Comparison of ENCODE assay signal across 10 mouse cellular contexts in the genomic region with DNA sequence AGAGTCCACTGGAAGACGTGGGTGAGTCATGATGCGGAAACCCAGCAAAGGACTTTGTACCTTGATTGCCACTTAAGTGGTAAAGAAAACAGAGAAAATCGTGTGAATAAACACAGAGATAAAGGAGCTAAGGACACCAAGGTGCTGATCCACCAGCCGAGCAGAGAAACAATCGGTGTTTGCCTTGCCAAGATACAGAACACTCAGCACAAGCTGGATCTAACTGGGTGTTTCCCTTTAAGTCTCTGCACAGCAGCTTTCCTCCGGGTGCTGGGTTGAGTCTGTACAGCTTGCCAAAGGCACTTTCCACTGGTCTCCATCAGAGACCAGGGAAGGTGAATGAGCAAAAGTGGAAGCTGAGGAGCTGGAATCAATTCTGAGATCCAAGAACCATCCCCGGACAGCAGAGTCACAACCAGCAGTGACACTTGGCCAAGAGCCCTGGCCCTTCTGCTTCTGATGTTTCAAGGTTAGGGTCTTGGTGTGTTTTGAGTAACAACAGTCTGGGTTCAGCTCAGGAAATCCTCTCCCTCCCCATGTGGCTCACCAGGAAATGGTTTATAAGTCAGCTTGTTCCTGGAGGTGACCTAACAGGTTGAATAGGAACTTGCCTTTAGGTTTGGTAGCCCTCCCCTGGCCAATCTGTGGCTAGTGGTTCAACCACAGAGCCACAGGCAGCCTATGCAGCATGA.
DNase-seq lines count a peak whose midpoint lies in the region; ATAC-seq lines count a peak whose summit lies in the region.
"Had no signal": no experiment of that assay in that cellular context is flagged by ENCODE, and none has a peak within 500 bp of the region (broad histone marks: within the 10 kb centered on the region; RNA-seq: fewer than 3 reads in every experiment).

No protein-coding gene starts in this region.

- no peak for ATAC-seq in lung, embryonic 16.5 days (ENCODE audit: low read depth)
- no peak for ATAC-seq in heart, embryonic 11.5 days (replicated peaks; ENCODE audit: insufficient number of reproducible peaks, low FRiP score, low TSS enrichment)
- ATAC-seq in kidney, embryonic 16.5 days (ENCODE audit: low FRiP score, low TSS enrichment), result no peak

- no peak for DNase-seq in lung, postnatal 10 days
- peak; percentile 63 for DNase-seq in yolk sac, embryonic 10.5 days (ENCODE audit: low spot score)
- DNase-seq in right cerebral cortex, postnatal 10 days (ENCODE audit: low spot score in 2 of 2), result no peak
- no peak for DNase-seq in left cerebral cortex, postnatal 4 days
- DNase-seq in layer of hippocampus, postnatal 36 days, result no peak

- WGBS in lung, embryonic 16.5 days, result 14% methylated on average over 7 of the region's 7 CpGs
- 40% methylated on average over 7 of the region's 7 CpGs for WGBS in heart, embryonic 11.5 days (ENCODE audit: insufficient replicate concordance)
- WGBS in kidney, embryonic 16.5 days, result 19% methylated on average over 7 of the region's 7 CpGs

- peaks cover 74% of the 10 kb centered on the region for H3K4me1 ChIP-seq in lung, embryonic 16.5 days (replicated peaks; ENCODE audit: control insufficient read depth, insufficient read depth, low read length)
- H3K4me1 ChIP-seq in heart, embryonic 11.5 days (ENCODE audit: control insufficient read depth, insufficient read depth, low read length), result peaks cover 76% of the 10 kb centered on the region
- H3K4me1 ChIP-seq in kidney, embryonic 16.5 days (ENCODE audit: insufficient read depth, low read length), result peaks cover 72% of the 10 kb centered on the region

- H3K36me3 ChIP-seq in lung, embryonic 16.5 days (ENCODE audit: control insufficient read depth, insufficient read depth, low read length), result no peaks in the 10 kb centered on the region
- no peaks in the 10 kb centered on the region for H3K36me3 ChIP-seq in heart, embryonic 11.5 days (ENCODE audit: control insufficient read depth, insufficient read depth, low read length)
- H3K36me3 ChIP-seq in kidney, embryonic 16.5 days (ENCODE audit: insufficient read depth, low read length), result no peaks in the 10 kb centered on the region
- H3K36me3 ChIP-seq: liver, embryonic 15.5 days had no signal

- H3K4me3 ChIP-seq in lung, embryonic 16.5 days (ENCODE audit: low read length), result no peak overlapping the region
- H3K4me3 ChIP-seq in heart, embryonic 11.5 days (ENCODE audit: low read depth, low read length), result no peak overlapping the region
- H3K4me3 ChIP-seq in kidney, embryonic 16.5 days (ENCODE audit: low read length), result no peak overlapping the region
- H3K4me3 ChIP-seq: erythroblast, embryonic 14.5 days; liver, embryonic 15.5 days had no signal

- no peaks in the 10 kb centered on the region for H3K9me3 ChIP-seq in lung, embryonic 16.5 days (ENCODE audit: control insufficient read depth, low read length)
- H3K9me3 ChIP-seq in heart, embryonic 11.5 days (replicated peaks; ENCODE audit: control insufficient read depth, low read length), result no peaks in the 10 kb centered on the region
- H3K9me3 ChIP-seq in kidney, embryonic 16.5 days (ENCODE audit: low read length), result no peaks in the 10 kb centered on the region
- H3K9me3 ChIP-seq: liver, embryonic 15.5 days had no signal

- peak overlapping the region; percentile 43 for H3K27ac ChIP-seq in lung, embryonic 16.5 days (ENCODE audit: low read length)
- peak overlapping the region; percentile 50 for H3K27ac ChIP-seq in heart, embryonic 11.5 days (ENCODE audit: low read depth, low read length)
- H3K27ac ChIP-seq in kidney, embryonic 16.5 days (ENCODE audit: low read length), result peak overlapping the region; percentile 73
- H3K27ac ChIP-seq: liver, embryonic 15.5 days had no signal

- H3K9ac ChIP-seq in lung, embryonic 16.5 days (ENCODE audit: low read length), result no peak overlapping the region
- H3K9ac ChIP-seq in heart, embryonic 11.5 days (ENCODE audit: low read depth, low read length), result no peak overlapping the region
- H3K9ac ChIP-seq in kidney, embryonic 16.5 days (replicated peaks; ENCODE audit: low read length), result no peak overlapping the region
- H3K9ac ChIP-seq: liver, embryonic 15.5 days had no signal

- H3K4me2 ChIP-seq in lung, embryonic 16.5 days (ENCODE audit: low read depth, low read length), result 0 out of 2 replicates have a peak overlapping the region, but pooled peaks have one; percentile 2
- peak overlapping the region; percentile 14; the same call in 1 of the 2 replicates for H3K4me2 ChIP-seq in heart, embryonic 11.5 days
- H3K4me2 ChIP-seq in kidney, embryonic 16.5 days (replicated peaks; ENCODE audit: low read depth, low read length), result no peak overlapping the region; the same call in 1 of the 2 replicates
- H3K4me2 ChIP-seq: liver, embryonic 15.5 days had no signal

- intact Hi-C loops in left cerebral cortex, postnatal 4 days (cut with DNase I), result no loop called here

- no peaks in the 10 kb centered on the region for H3K27me3 ChIP-seq in lung, embryonic 16.5 days (ENCODE audit: control insufficient read depth, insufficient read depth, low read depth, low read length)
- no peaks in the 10 kb centered on the region for H3K27me3 ChIP-seq in heart, embryonic 11.5 days (ENCODE audit: control insufficient read depth, insufficient read depth, low read length)
- H3K27me3 ChIP-seq in kidney, embryonic 16.5 days (ENCODE audit: insufficient read depth, low read length), result no peaks in the 10 kb centered on the region
